Mouse (Mus musculus) macrophage (primary cell): ENCODE measurements around the gene Rnase2a. TPM values are rescaled to one million over a fixed set of nuclear protein-coding genes. Genes with fewer than 3 reads are reported as not detected.
"Not testable (repeated sequence)": the region's sequence is repeated elsewhere in the genome, so short reads cannot be mapped to it uniquely, and the experiment has no call there.

Experiments
- H3K27ac ChIP-seq: fragments of 350-480 bp; formaldehyde crosslinking; 2 replicates; pipeline ENCODE4 v1.9.0; 2021
- H3K36me3 ChIP-seq: fragments of 350-480 bp; formaldehyde crosslinking; 2 replicates; pipeline ENCODE4 v1.9.0; 2021; ENCODE audit errors: inconsistent target
- H3K4me3 ChIP-seq: fragments of 350-480 bp; formaldehyde crosslinking; 2 replicates; pipeline ENCODE4 v1.9.0; 2021; ENCODE audit errors: inconsistent target
- H3K79me2 ChIP-seq: fragments of 350-480 bp; formaldehyde crosslinking; 2 replicates; pipeline ENCODE4 v1.9.0; 2021; ENCODE audit errors: inconsistent target
- WGBS: methylation state at CpG from one replicate; pipeline ENCODE4 v1.1.7; 2026; ENCODE audit warnings: inconsistent platforms; ENCODE audit not compliant: missing documents; 5-methylcytosine and 5-hydroxymethylcytosine counted together
- polyA plus RNA-seq: library from polyadenylated mRNA; stranded (reverse); fragments of 250-400 nt; gene quantifications from 3 replicates; pipeline ENCODE4 v1.2.4, GENCODE M21; 2018; ENCODE audit warnings: inconsistent platforms
- total RNA-seq, 78 experiments: library from RNA; depleted of rRNA; stranded (reverse); fragments of 250-400 nt; gene quantifications; 1 replicate in 9 of 78; 2 replicates in 24 of 78; 3 replicates in 43 of 78; 4 replicates in 2 of 78; pipeline ENCODE4 v1.2.4; 2018; ENCODE audit warnings: inconsistent platforms in 56 of 78

The Rnase2a gene
- total RNA-seq (2018; cell fraction: chromatin; rRNA removed) = not detected
- total RNA-seq (2018; cell fraction: cytosol; rRNA removed) = not detected
- total RNA-seq (2018; cell fraction: nucleus; rRNA removed) = not detected
- not detected in 3 replicates for polyA plus RNA-seq

DNA sequence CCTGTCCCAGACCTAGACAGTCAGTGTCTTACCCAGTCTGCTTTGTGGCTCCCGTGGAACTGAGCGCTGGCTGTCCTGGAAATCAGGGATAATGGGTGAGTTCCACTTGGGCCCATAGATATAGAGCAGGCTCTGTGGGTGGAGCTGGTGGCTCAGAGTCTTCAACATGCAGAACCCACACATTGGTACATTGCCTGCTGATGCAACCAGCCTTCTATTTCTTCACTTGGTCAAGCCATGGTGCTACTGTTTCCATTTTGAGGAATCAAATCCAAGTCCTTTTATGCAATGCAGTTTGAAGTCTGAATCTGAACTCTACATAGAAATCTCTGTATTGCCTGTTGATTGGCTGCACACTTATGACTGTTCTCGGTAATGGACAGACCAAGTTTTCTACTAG, at the start of gene Rnase2a:
Gene Rnase2a, minus strand, starts transcription at position 72 of the 400 bp plus-strand sequence.
- no peak within 1 kb of the TSS for H3K4me3 ChIP-seq
- 95% methylated on average over 2 of the region's 3 CpGs for WGBS
- no peaks in the 10 kb centered on the region for H3K36me3 ChIP-seq
- H3K79me2 ChIP-seq = no peaks in the 10 kb centered on the region
- H3K27ac ChIP-seq = no peak within 1 kb of the TSS

DNA sequence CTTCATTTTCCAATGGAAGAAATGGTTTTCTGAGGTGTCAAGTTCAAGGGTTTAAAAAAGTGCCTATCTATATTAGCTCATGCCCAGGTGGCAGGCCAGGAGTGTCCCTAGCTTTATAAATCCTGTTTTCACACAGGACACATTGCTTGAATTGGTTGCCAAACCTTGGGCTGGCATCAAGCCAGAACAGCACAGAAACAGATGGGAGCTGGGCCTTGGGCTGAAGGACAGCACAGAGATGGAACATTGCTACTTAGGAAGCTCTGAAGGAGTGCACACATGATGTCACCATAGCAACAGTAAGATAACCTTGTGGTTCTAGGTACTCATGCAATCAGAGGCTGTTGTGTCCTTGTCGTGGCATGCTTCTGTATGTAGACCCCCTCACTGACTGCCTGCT, 35.6 kb upstream of the Rnase2a start:
- WGBS = 83% methylated on average over 1 of the region's 1 CpGs
- no peak overlapping the region for H3K4me3 ChIP-seq
- H3K79me2 ChIP-seq = no peaks in the 10 kb centered on the region
- H3K36me3 ChIP-seq = no peaks in the 10 kb centered on the region
- no peak overlapping the region for H3K27ac ChIP-seq

DNA sequence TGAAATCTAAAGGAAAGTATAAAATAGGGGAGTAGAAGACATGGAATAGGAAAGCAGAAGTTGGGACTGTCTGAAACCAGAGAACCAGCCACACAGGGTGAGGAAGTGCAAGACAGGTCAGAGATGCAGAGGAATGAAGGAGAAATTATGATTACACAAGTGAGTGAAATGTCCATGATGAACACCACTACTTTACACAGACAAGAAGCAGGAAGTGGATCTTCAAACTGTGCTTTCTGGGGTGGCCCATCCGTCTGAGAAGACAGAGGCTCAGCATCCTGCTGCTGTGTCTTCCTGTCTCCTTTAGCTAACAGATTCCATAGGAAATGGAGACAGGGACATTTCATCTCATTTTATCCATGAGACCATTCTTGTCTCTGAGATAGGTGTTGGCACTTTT, 22.6 kb upstream of the Rnase2a start:
- not testable (repeated sequence) for H3K79me2 ChIP-seq, H3K4me3 ChIP-seq, H3K36me3 ChIP-seq, H3K27ac ChIP-seq
- WGBS = 0% methylated on average over 1 of the region's 1 CpGs

DNA sequence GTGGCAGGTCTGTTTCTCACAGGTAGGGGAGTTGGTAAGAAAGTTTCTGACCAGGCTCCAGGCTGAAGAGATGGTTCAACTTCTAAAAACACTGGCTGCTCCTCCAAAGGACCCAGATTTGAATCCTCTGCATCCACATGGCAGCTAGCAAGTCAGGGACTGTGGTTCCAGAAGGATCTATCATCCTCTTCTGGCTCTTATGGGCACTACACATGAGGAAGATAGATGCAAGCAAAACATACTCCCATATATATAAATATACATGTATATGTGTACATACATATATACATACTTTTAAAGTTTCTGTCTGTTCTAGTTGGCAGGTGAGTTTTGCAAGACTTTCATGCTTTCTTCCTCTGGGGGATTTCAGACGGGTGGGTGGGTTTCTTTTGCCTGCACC, 12.8 kb upstream of the Rnase2a start:
- WGBS = 77% methylated on average over 1 of the region's 1 CpGs
- Histone ChIP-seq H3K27ac (no peak overlapping the region), H3K36me3 (no peaks in the 10 kb centered on the region), H3K79me2 (no peaks in the 10 kb centered on the region), H3K4me3 (no peak overlapping the region)

DNA sequence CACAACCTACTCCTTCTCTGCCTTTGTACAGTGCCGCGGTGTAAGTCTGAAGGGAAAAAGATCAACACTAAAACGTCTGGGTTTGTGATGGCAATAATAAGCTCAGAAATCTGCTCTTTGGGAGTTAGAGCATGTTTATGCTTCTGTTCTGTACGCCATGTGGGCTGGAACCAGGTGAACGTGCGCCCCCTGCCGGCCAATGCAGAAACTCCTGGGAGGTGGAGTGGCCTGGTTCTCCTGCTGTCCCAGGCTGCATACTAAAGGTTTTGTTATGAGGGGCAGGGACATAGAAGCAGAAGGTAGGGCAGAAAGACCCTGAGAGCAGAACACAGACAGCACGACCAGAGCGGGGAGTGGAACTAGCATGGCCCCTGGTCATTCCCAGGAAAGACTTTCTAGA, 10.2 kb upstream of the Rnase2a start:
- Histone ChIP-seq H3K4me3 (no peak overlapping the region), H3K27ac (no peak overlapping the region), H3K36me3 (no peaks in the 10 kb centered on the region), H3K79me2 (no peaks in the 10 kb centered on the region)
- WGBS = 14% methylated on average over 9 of the region's 9 CpGs

DNA sequence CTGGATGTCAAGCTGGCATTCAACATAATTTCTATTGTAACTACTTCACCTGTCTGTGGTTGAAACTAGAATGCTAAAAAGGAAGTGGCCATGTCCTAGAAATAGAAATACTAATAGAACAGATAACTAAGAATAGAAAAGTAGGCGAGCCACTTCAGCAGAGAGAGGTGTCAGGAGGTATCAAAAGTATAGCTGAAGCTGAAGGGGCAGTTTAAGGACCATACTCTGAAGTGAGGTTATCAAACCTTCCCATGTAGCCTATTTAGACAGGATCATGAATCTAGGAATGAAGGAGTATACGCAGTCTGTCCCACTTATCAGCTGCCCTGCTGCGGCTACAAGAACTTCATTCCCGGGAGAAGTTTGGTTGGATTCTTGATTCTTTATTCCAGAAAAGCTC, 9.8 kb upstream of the Rnase2a start:
- H3K4me3 ChIP-seq = no peak overlapping the region
- H3K36me3 ChIP-seq = no peaks in the 10 kb centered on the region
- WGBS = 70% methylated on average over 4 of the region's 4 CpGs
- no peak overlapping the region for H3K27ac ChIP-seq
- no peaks in the 10 kb centered on the region for H3K79me2 ChIP-seq

DNA sequence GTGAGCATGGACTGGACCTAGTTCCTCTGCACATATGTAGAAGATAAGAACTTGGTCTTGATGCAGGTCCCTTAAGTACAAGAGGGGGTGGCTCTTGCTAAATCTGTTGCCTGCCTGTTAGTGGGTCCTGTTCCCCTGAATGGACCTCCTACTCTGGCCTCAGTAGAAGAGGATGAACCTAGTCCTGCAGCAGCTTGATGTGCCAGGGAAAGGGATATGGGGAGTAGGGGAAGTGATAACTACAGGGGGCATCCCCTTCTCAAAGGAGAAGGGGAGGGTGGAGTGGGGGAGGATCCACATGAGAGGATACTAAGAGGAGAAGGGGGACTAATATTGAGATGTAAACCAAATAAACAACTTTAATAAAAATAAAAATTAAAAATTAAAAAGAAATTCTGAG, 6.5 kb upstream of the Rnase2a start:
- H3K36me3 ChIP-seq = no peaks in the 10 kb centered on the region
- no peak overlapping the region for H3K27ac ChIP-seq
- no peak overlapping the region for H3K4me3 ChIP-seq
- no peaks in the 10 kb centered on the region for H3K79me2 ChIP-seq

DNA sequence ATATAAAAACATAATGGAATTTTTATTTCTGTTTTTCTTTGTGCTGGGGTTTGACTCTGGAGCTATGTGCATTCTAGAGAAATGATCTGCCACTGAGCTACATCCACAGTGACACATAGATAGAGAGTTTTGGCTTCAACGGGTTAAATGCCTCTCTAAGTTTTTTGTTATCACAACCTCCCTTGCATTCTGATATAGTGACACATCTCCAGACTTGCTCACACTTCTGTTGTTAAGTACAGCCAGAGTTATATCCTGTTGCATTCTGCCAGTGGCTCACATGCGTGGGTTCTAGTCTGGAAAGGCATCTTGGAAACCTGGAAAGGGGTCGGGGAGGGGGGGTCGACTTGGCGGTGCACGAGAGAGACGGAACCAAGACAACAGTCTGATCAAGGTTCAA, 3.8 kb upstream of the Rnase2a start:
- WGBS = 96% methylated on average over 7 of the region's 7 CpGs
- H3K79me2 ChIP-seq = no peaks in the 10 kb centered on the region
- H3K27ac ChIP-seq = no peak overlapping the region
- no peak overlapping the region for H3K4me3 ChIP-seq
- no peaks in the 10 kb centered on the region for H3K36me3 ChIP-seq

DNA sequence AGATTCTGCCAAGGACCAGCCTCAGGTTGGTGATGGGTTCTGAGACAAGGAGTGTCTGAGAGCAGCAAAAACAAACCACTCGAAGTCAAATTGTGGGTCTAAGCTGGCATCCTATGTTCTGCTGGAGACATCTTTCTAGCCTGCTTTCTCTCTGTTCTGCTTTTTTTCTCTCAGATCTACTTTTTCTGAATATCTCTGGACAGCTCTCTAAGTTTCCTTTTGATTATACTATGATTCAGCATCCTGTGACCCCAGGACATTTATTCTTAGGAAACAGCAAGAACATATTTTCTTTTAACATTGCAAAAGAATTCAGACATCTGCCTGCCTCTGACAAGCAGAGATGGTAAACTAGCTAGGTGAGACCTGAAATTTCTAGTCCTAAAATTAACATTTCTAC, 2.3 kb downstream of the Rnase2a start:
- 50% methylated on average over 1 of the region's 1 CpGs for WGBS
- Histone ChIP-seq H3K27ac (no peak overlapping the region), H3K4me3 (no peak overlapping the region), H3K79me2 (no peaks in the 10 kb centered on the region), H3K36me3 (no peaks in the 10 kb centered on the region)

DNA sequence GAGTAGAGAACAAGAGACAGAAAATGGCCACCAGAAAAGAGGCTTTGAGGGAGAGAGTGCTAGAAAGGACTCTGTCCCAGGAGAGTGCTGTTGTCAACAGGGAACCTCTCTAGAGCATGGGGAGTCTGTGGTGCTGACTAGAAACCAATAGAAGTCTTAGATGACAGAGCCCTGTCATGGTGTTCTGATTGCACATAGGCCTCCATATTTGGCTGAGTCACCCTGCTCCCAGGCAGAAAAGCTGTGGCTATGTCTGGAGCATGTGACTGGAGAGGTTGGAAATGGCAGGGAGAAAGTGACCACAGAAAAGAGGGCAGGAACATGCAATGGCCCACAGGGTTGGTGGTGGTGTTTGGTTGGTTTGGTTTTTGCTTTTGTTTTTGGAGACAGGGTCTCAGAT, 3.7 kb downstream of the Rnase2a start:
- H3K79me2 ChIP-seq, H3K27ac ChIP-seq, H3K4me3 ChIP-seq, H3K36me3 ChIP-seq: not testable (repeated sequence)

DNA sequence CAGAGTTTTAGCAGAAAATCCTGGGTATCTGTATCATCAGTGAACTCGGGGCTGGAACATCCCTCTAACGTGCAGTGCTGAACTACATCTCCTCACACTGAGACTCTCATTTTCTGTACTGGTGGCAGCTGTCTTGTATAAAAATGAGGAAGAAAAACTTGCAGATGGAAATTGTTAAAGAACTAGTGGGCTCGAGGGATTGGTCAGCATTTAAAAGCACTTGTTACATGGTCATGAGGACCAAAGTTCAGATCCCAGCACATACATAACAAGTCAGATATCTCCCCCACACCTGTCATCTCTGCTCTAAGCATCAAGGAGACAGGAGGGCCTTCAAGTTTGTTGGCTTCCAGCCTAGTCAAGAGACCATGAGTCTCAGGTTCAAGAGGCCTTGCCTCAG, 5.6 kb downstream of the Rnase2a start:
- Histone ChIP-seq H3K79me2 (no peaks in the 10 kb centered on the region), H3K4me3 (no peak overlapping the region), H3K36me3 (no peaks in the 10 kb centered on the region), H3K27ac (no peak overlapping the region)
- WGBS = 34% methylated on average over 3 of the region's 3 CpGs

DNA sequence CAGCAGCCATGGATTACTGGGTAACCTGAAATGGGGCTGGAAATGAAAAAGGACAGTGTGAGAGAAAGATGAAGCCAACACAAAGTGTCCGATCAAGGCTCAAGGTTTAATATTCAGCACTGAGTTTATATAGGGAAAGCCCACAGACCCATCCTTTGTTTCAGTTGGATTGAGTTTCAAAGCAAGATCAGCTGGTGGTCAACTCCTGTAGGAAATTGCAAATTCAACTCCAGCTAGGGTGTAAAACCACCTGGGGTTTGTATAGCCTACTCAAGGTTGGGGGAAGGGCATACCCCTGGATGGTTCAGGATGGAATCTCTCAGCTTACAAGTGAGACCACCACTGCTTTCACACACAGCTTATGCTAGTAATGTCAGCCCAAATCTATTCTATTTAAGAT, 8.2 kb downstream of the Rnase2a start:
- H3K4me3 ChIP-seq = no peak overlapping the region
- no peak overlapping the region for H3K27ac ChIP-seq
- H3K79me2 ChIP-seq = no peaks in the 10 kb centered on the region
- H3K36me3 ChIP-seq = no peaks in the 10 kb centered on the region
- WGBS = 86% methylated on average over 1 of the region's 1 CpGs

DNA sequence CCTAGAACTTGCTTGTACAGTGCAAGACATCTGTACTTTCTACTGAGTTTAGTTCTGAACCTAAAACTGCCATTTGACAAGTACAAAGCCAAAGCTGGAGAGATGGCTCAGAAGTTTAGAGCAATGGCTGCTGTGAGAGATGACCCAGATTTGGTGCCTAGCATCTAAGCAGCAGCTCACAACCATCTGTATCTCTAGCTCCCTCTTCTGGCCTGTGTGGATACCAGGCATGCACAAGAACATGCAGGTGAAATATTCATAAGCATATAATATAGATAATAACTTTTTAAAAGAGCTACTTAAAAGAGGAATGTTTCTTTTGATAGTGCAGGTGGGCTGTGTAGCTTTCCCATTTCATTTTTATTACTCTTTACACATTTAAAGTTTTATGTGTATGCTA, 15.0 kb downstream of the Rnase2a start:
- H3K4me3 ChIP-seq = no peak overlapping the region
- H3K79me2 ChIP-seq = no peaks in the 10 kb centered on the region
- H3K36me3 ChIP-seq = no peaks in the 10 kb centered on the region
- H3K27ac ChIP-seq = no peak overlapping the region

DNA sequence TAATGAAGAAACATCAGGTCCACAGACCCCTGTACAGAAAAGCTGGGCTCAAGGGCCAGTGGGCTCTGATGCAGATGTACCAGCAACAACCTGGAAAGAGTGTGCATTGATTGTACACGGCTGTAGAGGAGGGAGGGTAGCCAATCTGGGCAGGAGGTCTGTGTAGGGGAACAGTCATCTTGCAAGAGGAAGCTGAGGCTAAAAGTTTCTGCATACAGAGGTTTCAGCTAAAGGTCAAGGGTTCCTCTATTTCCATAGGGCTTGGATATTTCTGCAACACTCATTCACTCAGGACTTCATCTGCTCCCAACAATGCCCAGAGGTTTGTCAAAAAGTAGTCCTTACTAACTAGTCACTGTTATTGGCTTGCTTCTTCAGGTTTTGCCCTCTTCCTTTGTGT, 18.4 kb downstream of the Rnase2a start:
- H3K27ac ChIP-seq = 0 out of 2 replicates have a peak overlapping the region, but pooled peaks have one; percentile 5
- not testable (repeated sequence) for H3K36me3 ChIP-seq, H3K79me2 ChIP-seq, H3K4me3 ChIP-seq
- 6% methylated on average over 1 of the region's 1 CpGs for WGBS

DNA sequence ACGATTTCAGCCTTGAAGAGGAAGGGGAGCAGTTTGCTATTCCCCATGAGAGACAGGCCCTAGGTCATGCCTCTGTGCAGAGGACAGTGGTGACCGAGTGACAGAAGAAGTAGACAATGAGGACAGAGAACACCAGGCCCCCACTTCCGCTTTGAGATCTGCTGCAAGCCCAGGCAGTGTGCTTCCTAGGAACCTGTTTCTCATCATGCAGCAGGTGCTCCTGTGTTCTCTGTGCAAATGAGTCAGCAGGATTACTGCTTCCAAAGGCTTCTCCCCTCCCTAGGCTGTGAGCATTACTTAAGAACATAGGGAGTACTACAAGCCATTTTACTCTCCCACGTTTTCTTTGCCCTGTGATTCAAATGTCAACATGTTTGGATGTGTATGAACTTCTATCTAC, 26.3 kb downstream of the Rnase2a start:
- H3K4me3 ChIP-seq, H3K79me2 ChIP-seq, H3K27ac ChIP-seq, H3K36me3 ChIP-seq: not testable (repeated sequence)
- 78% methylated on average over 3 of the region's 4 CpGs for WGBS

DNA sequence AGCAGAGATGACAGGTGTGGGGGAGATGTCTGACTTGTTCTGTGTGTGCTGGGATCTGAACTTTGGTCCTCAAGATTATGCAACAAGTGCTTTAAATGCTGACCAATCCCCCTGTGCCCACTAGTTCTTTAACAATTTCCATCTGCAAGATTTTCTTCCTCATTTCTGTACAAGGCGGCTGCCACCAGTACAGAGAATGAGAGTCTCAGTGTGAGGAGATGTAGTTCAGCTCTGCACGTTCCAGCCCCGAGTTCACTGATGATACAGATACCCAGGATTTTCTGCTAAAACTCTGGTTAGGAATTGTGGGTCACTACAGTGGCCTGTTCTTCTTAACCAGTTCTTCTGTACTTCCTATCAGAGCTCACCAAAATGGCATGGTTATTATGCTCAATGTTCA, 35.8 kb downstream of the Rnase2a start:
- WGBS = 86% methylated on average over 3 of the region's 3 CpGs

More for the DNA sequence above, 35.8 kb downstream of the Rnase2a start:
- H3K27ac ChIP-seq, H3K4me3 ChIP-seq, H3K36me3 ChIP-seq, H3K79me2 ChIP-seq: not testable (repeated sequence)
